Mouse (Mus musculus) activated CD4-positive, CD25-positive, alpha-beta regulatory T cell, adult 9 weeks (primary cell): Measurements from ENCODE around the gene Pfn5. TPM values are rescaled to one million over a fixed set of nuclear protein-coding genes. Genes with fewer than 3 reads are reported as not detected.

Experiments
- polyA plus RNA-seq: library from polyadenylated mRNA; unstranded; fragments of 100-300 nt; shearing (Covaris generic); gene quantifications from one replicate; pipeline ENCODE4 v1.2.1, GENCODE M21; 2017

Pfn5 gene
- not detected for polyA plus RNA-seq

GRCm38 (mm10) chrX:95557887-95558286 is at the start of gene Pfn5, which contains the start of gene Asb12:
Gene Pfn5 (plus strand): TSS chrX:95558104.
Gene Asb12 (minus strand): TSS chrX:95557987.

Other genes starting within 250 kb of the Pfn5 start
- gene Amer1, start 113.2 kb upstream of the Pfn5 start, polyA plus RNA-seq, result 5.0 TPM
- not detected for gene Asb12, start 117 bp upstream of the Pfn5 start, polyA plus RNA-seq
- 6.9 TPM for gene Zc4h2, start 100.4 kb downstream of the Pfn5 start, polyA plus RNA-seq
- 1.6 TPM for gene Zc3h12b, start 153.6 kb downstream of the Pfn5 start, polyA plus RNA-seq